Mouse (Mus musculus) midbrain, postnatal 0 days (tissue): ENCODE data around the gene Sppl2a. TPM values are rescaled to one million over a fixed set of nuclear protein-coding genes. Genes with fewer than 3 reads are reported as not detected.
"Not testable (repeated sequence)": the region's sequence is repeated elsewhere in the genome, so short reads cannot be mapped to it uniquely, and the experiment has no call there.

Experiments
- ATAC-seq: fragments of 200-750 bp; cut with Nextera tagmentation; 2 replicates; pipeline ENCODE4 v1.8.0; 2017; ENCODE audit warnings: moderate number of reproducible peaks, mild to moderate bottlenecking, moderate TSS enrichment, moderate library complexity; ENCODE audit not compliant: low FRiP score
- DNase-seq: peaks from one replicate; pipeline ENCODE4 v3.0.0-alpha.2; 2015; ENCODE audit warnings: low spot score
- H3K27ac ChIP-seq: fragments of 300-500 bp; sonication (generic); 2 replicates; pipeline ENCODE4 v1.5.1; 2014; ENCODE audit warnings: low read depth, mild to moderate bottlenecking, low read length, mixed read lengths
- H3K27me3 ChIP-seq: fragments of 300-500 bp; sonication (generic); 2 replicates; pipeline ENCODE4 v1.6.1; 2014; ENCODE audit warnings: low read length, control low read depth, mixed read lengths; ENCODE audit not compliant: insufficient read depth
- H3K36me3 ChIP-seq: fragments of 300-500 bp; sonication (generic); 2 replicates; pipeline ENCODE4 v1.6.1; 2014; ENCODE audit warnings: low read length, control low read depth, mixed read lengths; ENCODE audit not compliant: insufficient read depth
- H3K4me1 ChIP-seq: fragments of 300-500 bp; sonication (generic); 2 replicates; pipeline ENCODE4 v1.6.1; 2014; ENCODE audit warnings: mild to moderate bottlenecking, control low read depth, antibody characterized with exemption, low read length, mixed read lengths; ENCODE audit not compliant: insufficient read depth
- H3K4me2 ChIP-seq: fragments of 300-500 bp; sonication (generic); 2 replicates; pipeline ENCODE4 v1.6.1; 2014; ENCODE audit warnings: low read depth, mild to moderate bottlenecking, low read length, mixed read lengths; ENCODE audit not compliant: poor library complexity, severe bottlenecking
- H3K4me3 ChIP-seq: fragments of 300-500 bp; sonication (generic); 2 replicates; pipeline ENCODE4 v1.5.1; 2014; ENCODE audit warnings: low read depth, mild to moderate bottlenecking, low read length, moderate library complexity
- H3K9ac ChIP-seq: fragments of 300-500 bp; sonication (generic); replicated peaks from 2 replicates; pipeline ENCODE4 v1.6.1; 2014; ENCODE audit warnings: mild to moderate bottlenecking, low read length, moderate library complexity, mixed read lengths; ENCODE audit not compliant: poor library complexity, severe bottlenecking
- H3K9me3 ChIP-seq: fragments of 300-500 bp; sonication (generic); 2 replicates; pipeline ENCODE4 v1.6.1; 2016; ENCODE audit warnings: low read length, control low read depth
- CTCF ChIP-seq: IDR thresholded peaks from 2 replicates; pipeline ENCODE4 v1.5.1; 2016; ENCODE audit warnings: antibody characterized with exemption, mild to moderate bottlenecking
- WGBS: fragments of 180-500 bp; shearing (Covaris S2); extraction: QIAGEN DNeasy Blood & Tissue Kit; methylation state at CpG from one replicate; pipeline ENCODE4 v1.1.7; 2014; 5-methylcytosine and 5-hydroxymethylcytosine counted together
- polyA plus RNA-seq: library from polyadenylated mRNA; unstranded; fragments of >200 nt; fragmentation: Nextera tagmentation; extraction: Ambion mirVana; gene quantifications from 2 replicates; pipeline ENCODE4 v1.2.1, GENCODE M21; 2015
- total RNA-seq: library from RNA; depleted of rRNA; stranded (reverse); fragments of >200 nt; gene quantifications from 2 replicates; pipeline ENCODE4 v1.2.3, GENCODE M21; 2014

Gene Sppl2a
- total and polyA plus RNA-seq, 2 experiments from 2014 or later, result 28.0 to 41.5 TPM

- Histone ChIP-seq H3K36me3 (no peaks in the 10 kb centered on the region), H3K4me2 (no peak overlapping the region), H3K4me1 (no peaks in the 10 kb centered on the region), H3K27me3 (no peaks in the 10 kb centered on the region), H3K9me3 (no peaks in the 10 kb centered on the region), H3K9ac (0 out of 2 replicates have a peak overlapping the region, but pooled peaks have one; percentile 8), H3K27ac (no peak overlapping the region), H3K4me3 (no peak overlapping the region)
- no peak for ATAC-seq
- DNase-seq, result peak; percentile 8
- 57% methylated on average over 3 of the region's 3 CpGs for WGBS
- no peak for TF ChIP-seq CTCF
Observed at GRCm38 (mm10) chr2:126949856-126950255, 16.8 kb upstream of the Sppl2a start.

GRCm38 (mm10) chr2:126949297-126949696 is 16.3 kb upstream of the Sppl2a start:
- not testable (repeated sequence) for DNase-seq, H3K27me3 ChIP-seq, H3K27ac ChIP-seq, H3K9me3 ChIP-seq, H3K9ac ChIP-seq, H3K4me2 ChIP-seq, H3K4me1 ChIP-seq, H3K36me3 ChIP-seq, ATAC-seq, H3K4me3 ChIP-seq
- WGBS, result 83% methylated on average over 6 of the region's 6 CpGs

GRCm38 (mm10) chr2:126948231-126948630 is 15.2 kb upstream of the Sppl2a start:
- TF ChIP-seq CTCF, result no peak
- Histone ChIP-seq H3K4me2 (no peak overlapping the region), H3K27ac (no peak overlapping the region), H3K4me3 (no peak overlapping the region), H3K9ac (no peak overlapping the region), H3K36me3 (no peaks in the 10 kb centered on the region), H3K4me1 (no peaks in the 10 kb centered on the region), H3K9me3 (no peaks in the 10 kb centered on the region), H3K27me3 (no peaks in the 10 kb centered on the region)
- no peak for DNase-seq
- 81% methylated on average over 3 of the region's 3 CpGs for WGBS
- no peak for ATAC-seq

GRCm38 (mm10) chr2:126947646-126948045 is 14.6 kb upstream of the Sppl2a start:
- Histone ChIP-seq H3K27ac (no peak overlapping the region), H3K4me1 (no peaks in the 10 kb centered on the region), H3K9me3 (no peaks in the 10 kb centered on the region), H3K4me3 (no peak overlapping the region), H3K4me2 (no peak overlapping the region), H3K27me3 (no peaks in the 10 kb centered on the region), H3K9ac (no peak overlapping the region), H3K36me3 (no peaks in the 10 kb centered on the region)
- DNase-seq, result no peak
- no peak for ATAC-seq
- TF ChIP-seq CTCF, result no peak

GRCm38 (mm10) chr2:126943211-126943610 is 10.2 kb upstream of the Sppl2a start:
- no peaks in the 10 kb centered on the region for H3K4me1 ChIP-seq
- 85% methylated on average over 2 of the region's 2 CpGs for WGBS
- DNase-seq, result no peak

GRCm38 (mm10) chr2:126940314-126940866 is 7.4 kb upstream of the Sppl2a start:
- Histone ChIP-seq H3K4me2 (no peak overlapping the region), H3K27me3 (no peaks in the 10 kb centered on the region), H3K9me3 (no peaks in the 10 kb centered on the region), H3K36me3 (no peaks in the 10 kb centered on the region), H3K9ac (no peak overlapping the region), H3K4me1 (no peaks in the 10 kb centered on the region), H3K27ac (no peak overlapping the region), H3K4me3 (no peak overlapping the region)
- ATAC-seq (no peak), DNase-seq (no peak)
- no peak for TF ChIP-seq CTCF
- WGBS, result 81% methylated on average over 3 of the region's 3 CpGs

More at GRCm38 (mm10) chr2:126943211-126943610, 10.2 kb upstream of the Sppl2a start:
- Histone ChIP-seq H3K4me3 (no peak overlapping the region), H3K9ac (no peak overlapping the region), H3K4me2 (no peak overlapping the region), H3K9me3 (no peaks in the 10 kb centered on the region), H3K36me3 (no peaks in the 10 kb centered on the region), H3K27ac (no peak overlapping the region), H3K27me3 (no peaks in the 10 kb centered on the region)
- no peak for ATAC-seq
- no peak for TF ChIP-seq CTCF
